Mouse (Mus musculus): ENCODE results near the gene Myoz1.
A peak's percentile ranks its signal among the peaks of the same experiment; 100 is the strongest.
"Not testable (repeated sequence)": the region's sequence is repeated elsewhere in the genome, so short reads cannot be mapped to it uniquely, and the experiment has no call there.

Myoz1 gene

GRCm38 (mm10) chr14:20656361-20656760 is at the start of gene Myoz1:
Myoz1 (minus strand) TSS chr14:20656540.
- DNase-seq (ENCODE audit: low spot score): no peak

GRCm38 (mm10) chr14:20703461-20703860 is 47.1 kb upstream of the Myoz1 start:
- DNase-seq (ENCODE audit: low spot score): not testable (repeated sequence)

GRCm38 (mm10) chr14:20702741-20703381 is 46.5 kb upstream of the Myoz1 start, which contains the start of gene Chchd1:
Chchd1 (plus strand) TSS chr14:20703006.
- DNase-seq (ENCODE audit: low spot score): peak; percentile 65

- DNase-seq (ENCODE audit: low spot score): no peak
Measured at GRCm38 (mm10) chr14:20702096-20702740, 45.9 kb upstream of the Myoz1 start.

GRCm38 (mm10) chr14:20701554-20701953 is 45.2 kb upstream of the Myoz1 start:
- no peak for DNase-seq (ENCODE audit: low spot score)

GRCm38 (mm10) chr14:20700362-20700761 is 44.0 kb upstream of the Myoz1 start:
- DNase-seq (ENCODE audit: low spot score): no peak

GRCm38 (mm10) chr14:20698515-20698914 is 42.2 kb upstream of the Myoz1 start:
- DNase-seq (ENCODE audit: low spot score): no peak

- DNase-seq (ENCODE audit: low spot score): no peak
Measured at GRCm38 (mm10) chr14:20696986-20697385, 40.6 kb upstream of the Myoz1 start.

GRCm38 (mm10) chr14:20695761-20696520 is 39.6 kb upstream of the Myoz1 start:
- DNase-seq (ENCODE audit: low spot score): no peak

GRCm38 (mm10) chr14:20694884-20695760 is 38.8 kb upstream of the Myoz1 start, which contains the start of gene Fut11:
Fut11 (plus strand) TSS chr14:20694968.
- peak; percentile 54 for DNase-seq (ENCODE audit: low spot score)

GRCm38 (mm10) chr14:20694185-20694883 is 38.0 kb upstream of the Myoz1 start:
- DNase-seq (ENCODE audit: low spot score): no peak

GRCm38 (mm10) chr14:20693589-20694101 is 37.3 kb upstream of the Myoz1 start:
- DNase-seq (ENCODE audit: low spot score): no peak

- DNase-seq (ENCODE audit: low spot score): no peak
Measured at GRCm38 (mm10) chr14:20691772-20692171, 35.4 kb upstream of the Myoz1 start.

- no peak for DNase-seq (ENCODE audit: low spot score)
Measured at GRCm38 (mm10) chr14:20689009-20689408, 32.7 kb upstream of the Myoz1 start.

GRCm38 (mm10) chr14:20686576-20686975 is 30.2 kb upstream of the Myoz1 start:
- no peak for DNase-seq (ENCODE audit: low spot score)

- no peak for DNase-seq (ENCODE audit: low spot score)
Measured at GRCm38 (mm10) chr14:20682498-20682897, 26.2 kb upstream of the Myoz1 start.

- no peak for DNase-seq (ENCODE audit: low spot score)
Measured at GRCm38 (mm10) chr14:20681742-20682141, 25.4 kb upstream of the Myoz1 start.

- no peak for DNase-seq (ENCODE audit: low spot score)
Measured at GRCm38 (mm10) chr14:20677906-20678305, 21.6 kb upstream of the Myoz1 start.

GRCm38 (mm10) chr14:20674064-20674833 is 17.9 kb upstream of the Myoz1 start, which contains the start of gene Sec24c:
Sec24c (plus strand) TSS chr14:20674308.
- DNase-seq (ENCODE audit: low spot score): peak; percentile 98

GRCm38 (mm10) chr14:20673735-20674063 is 17.4 kb upstream of the Myoz1 start:
- DNase-seq (ENCODE audit: low spot score): no peak

Data from urinary bladder, postnatal 10 days (tissue).